Mouse (Mus musculus): ENCODE data around the gene Neu4. TPM values are rescaled to one million over a fixed set of nuclear protein-coding genes. Genes with fewer than 3 reads are reported as not detected.
"Not testable (repeated sequence)": the region's sequence is repeated elsewhere in the genome, so short reads cannot be mapped to it uniquely, and the experiment has no call there.

The Neu4 gene
- not detected in 2 replicates for polyA plus RNA-seq (2015; fragmentation: Nextera tagmentation; extraction: Ambion mirVana)

DNA sequence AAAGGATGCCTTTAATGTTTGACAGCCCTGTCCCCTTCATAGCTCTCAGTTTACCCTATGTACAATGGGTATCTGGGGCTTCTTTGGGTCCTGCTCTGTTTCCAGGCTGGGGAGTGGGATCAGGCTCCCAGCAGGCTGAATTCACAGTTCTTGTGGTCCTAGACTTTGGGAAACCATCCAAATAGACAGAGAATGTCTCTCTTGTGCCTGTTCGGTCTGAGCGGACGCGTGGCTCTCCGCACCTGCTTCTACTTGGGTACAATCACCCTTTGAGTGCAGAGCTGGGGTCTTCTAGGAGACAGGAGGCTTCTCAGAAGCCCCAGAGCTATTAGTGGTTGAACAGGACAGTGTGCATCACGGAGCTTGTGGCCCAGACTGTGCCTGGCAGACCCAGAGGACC is at the start of gene Neu4:
Neu4 (plus strand) TSS at position 301 of the 400 bp plus-strand sequence.
- Histone ChIP-seq H3K36me3 (no peaks in the 10 kb centered on the region), H3K4me1 (no peaks in the 10 kb centered on the region), H3K27me3 (no peaks in the 10 kb centered on the region), H3K27ac (replicated peaks) (no peak within 1 kb of the TSS), H3K9me3 (no peaks in the 10 kb centered on the region), H3K4me3 (no peak within 1 kb of the TSS), H3K4me2 (replicated peaks) (no peak within 1 kb of the TSS), H3K9ac (replicated peaks) (no peak within 1 kb of the TSS)
- ATAC-seq (replicated peaks) = no peak
- 85% methylated on average over 6 of the region's 6 CpGs for WGBS

DNA sequence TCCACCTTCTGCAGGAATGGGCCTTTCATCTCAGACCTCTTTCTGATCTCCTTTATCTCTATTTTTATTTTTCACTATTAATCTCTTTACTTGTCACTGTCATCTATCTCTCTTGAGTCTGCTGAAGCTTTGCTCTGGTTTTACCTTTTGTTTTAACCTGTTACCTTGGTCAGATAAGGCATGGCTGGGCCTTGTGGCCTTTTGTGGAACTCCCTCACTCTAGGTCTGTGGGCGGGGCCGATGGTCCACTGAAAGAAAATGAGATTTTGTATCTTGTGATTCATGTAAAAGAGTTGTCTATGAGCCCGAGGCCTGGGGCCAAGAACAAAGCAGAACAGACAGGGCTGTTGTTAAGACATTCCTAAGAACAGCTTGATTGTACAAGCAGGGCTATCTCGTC is 49.5 kb upstream of the Neu4 start:
- H3K4me3 ChIP-seq; H3K27me3 ChIP-seq; ATAC-seq (replicated peaks); H3K9me3 ChIP-seq; H3K36me3 ChIP-seq; H3K4me2 ChIP-seq (replicated peaks); H3K27ac ChIP-seq (replicated peaks); H3K9ac ChIP-seq (replicated peaks); H3K4me1 ChIP-seq: not testable (repeated sequence)
- no CpG with 5 or more reads among the region's 4 CpGs for WGBS

DNA sequence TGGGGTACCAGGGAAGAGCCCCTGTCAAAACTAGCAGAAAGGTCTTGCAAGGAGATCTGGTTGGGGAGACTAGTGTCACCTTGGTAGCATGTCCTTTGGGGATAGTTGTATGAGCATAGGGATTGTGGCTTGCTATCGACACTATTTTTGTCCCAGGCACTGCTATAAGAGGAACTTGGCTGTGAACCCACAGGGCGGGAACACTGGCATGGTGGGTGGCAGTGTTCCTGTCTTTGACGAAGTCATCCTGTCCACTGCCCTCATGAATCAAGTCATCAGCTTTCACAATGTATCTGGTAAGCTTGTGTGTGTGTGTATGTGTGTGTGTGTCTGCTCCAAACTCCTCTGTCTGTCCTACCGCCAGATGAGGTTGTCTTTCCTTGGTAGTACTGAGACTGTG is 44.5 kb upstream of the Neu4 start:
- H3K4me3 ChIP-seq; H3K9ac ChIP-seq (replicated peaks); H3K27ac ChIP-seq (replicated peaks); H3K4me2 ChIP-seq (replicated peaks); ATAC-seq (replicated peaks); H3K9me3 ChIP-seq; H3K4me1 ChIP-seq; H3K36me3 ChIP-seq; H3K27me3 ChIP-seq: not testable (repeated sequence)
- WGBS = 82% methylated on average over 2 of the region's 4 CpGs

DNA sequence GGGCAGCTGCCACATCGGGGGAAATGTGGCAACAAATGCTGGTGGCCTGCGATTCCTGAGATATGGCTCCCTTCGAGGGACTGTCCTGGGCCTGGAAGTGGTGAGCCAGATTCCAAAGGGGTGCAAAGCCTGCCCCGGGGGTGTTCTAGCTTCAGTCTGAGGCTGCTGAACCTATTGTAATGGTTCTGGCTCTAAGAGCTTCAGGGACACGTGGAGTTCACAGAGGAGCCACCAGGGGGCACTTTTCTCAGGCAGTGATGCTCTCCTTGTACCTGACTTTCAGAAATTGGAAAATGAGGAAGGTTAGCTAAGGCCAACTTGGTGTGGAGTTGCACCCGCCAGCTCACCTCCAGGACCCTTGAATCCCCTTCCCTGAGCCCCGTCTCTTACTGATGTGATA is 42.0 kb upstream of the Neu4 start:
- WGBS = no CpG with 5 or more reads among the region's 7 CpGs
- 0 out of 2 replicates have a peak, but pooled peaks have one; percentile 11 for ATAC-seq (replicated peaks)
- not testable (repeated sequence) for H3K4me2 ChIP-seq (replicated peaks); H3K27ac ChIP-seq (replicated peaks); H3K4me3 ChIP-seq; H3K9ac ChIP-seq (replicated peaks); H3K27me3 ChIP-seq; H3K4me1 ChIP-seq; H3K36me3 ChIP-seq; H3K9me3 ChIP-seq

DNA sequence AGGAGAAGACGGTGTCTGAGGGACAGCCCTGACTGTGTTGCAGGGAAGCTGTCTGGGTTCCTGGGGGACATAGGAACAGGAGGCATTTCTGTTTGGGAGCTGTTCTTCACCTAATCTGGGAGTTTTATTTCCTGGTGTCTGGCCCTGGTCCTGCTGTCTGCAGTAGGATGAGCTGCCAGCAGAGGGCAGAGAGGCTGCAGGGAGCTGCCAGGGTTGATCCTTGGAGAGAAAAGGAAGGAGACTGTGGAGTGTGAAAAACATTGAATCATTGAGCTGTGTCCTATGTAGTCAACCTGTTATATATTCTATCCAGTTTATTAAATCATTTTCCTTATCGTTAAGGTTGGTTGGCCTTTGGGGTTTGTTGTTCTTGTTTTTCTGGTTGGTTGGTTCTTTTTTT is 39.3 kb upstream of the Neu4 start:
- not testable (repeated sequence) for H3K9me3 ChIP-seq
- peak; percentile 45; the same call in 1 of the 2 replicates for ATAC-seq (replicated peaks)
- 71% methylated on average over 1 of the region's 2 CpGs for WGBS

DNA sequence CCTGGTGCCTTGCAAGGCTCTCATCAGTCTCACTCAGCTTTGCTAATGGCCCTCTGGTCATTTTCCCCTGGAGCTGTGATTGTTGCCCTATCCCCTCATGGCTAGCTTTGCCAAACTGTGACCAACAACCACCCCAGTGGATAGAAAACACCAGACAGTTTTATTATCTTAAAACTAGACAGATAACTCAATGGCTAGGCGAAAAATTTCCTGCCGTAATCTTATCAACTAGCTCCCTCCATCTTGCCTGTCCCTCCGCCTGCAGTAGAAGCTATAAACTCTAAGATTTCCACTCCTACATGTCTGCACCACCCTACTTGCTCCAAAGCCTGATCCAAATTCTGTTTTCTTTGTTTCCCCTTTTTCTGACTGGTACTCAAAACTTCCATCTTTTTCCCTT is 34.1 kb upstream of the Neu4 start:
- H3K9me3 ChIP-seq = no peaks in the 10 kb centered on the region
- 92% methylated on average over 3 of the region's 3 CpGs for WGBS
- H3K4me1 ChIP-seq = no peaks in the 10 kb centered on the region
- no peak overlapping the region for H3K27ac ChIP-seq (replicated peaks)
- H3K4me2 ChIP-seq (replicated peaks) = no peak overlapping the region
- no peak for ATAC-seq (replicated peaks)
- no peak overlapping the region for H3K9ac ChIP-seq (replicated peaks)
- no peaks in the 10 kb centered on the region for H3K36me3 ChIP-seq
- no peaks in the 10 kb centered on the region for H3K27me3 ChIP-seq
- H3K4me3 ChIP-seq = no peak overlapping the region

More for the DNA sequence above, 39.3 kb upstream of the Neu4 start:
- H3K27me3 ChIP-seq; H3K9ac ChIP-seq (replicated peaks); H3K36me3 ChIP-seq; H3K4me1 ChIP-seq; H3K4me2 ChIP-seq (replicated peaks); H3K4me3 ChIP-seq; H3K27ac ChIP-seq (replicated peaks): not testable (repeated sequence)

DNA sequence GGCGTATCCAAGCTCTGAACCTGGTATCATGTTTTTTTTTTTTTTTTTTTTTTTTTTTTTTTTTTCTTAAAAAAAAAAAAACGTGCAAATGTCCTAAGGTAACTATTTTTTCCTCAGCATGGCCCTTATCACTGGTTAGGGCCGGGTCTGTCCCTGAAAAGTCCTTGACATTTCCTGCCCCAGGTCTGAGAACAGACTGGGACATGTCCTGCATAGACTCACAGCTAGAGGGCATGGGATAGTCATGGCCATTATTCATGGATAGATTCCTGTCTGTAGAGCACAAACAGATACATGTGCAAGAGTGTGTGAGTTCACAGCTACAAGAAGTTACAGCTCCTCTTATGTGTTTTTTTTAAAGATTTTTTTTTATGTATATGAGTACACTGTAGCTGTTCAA is 31.5 kb upstream of the Neu4 start:
- Histone ChIP-seq H3K4me1 (no peaks in the 10 kb centered on the region), H3K36me3 (no peaks in the 10 kb centered on the region), H3K27ac (replicated peaks) (no peak overlapping the region), H3K9ac (replicated peaks) (no peak overlapping the region), H3K4me3 (no peak overlapping the region), H3K27me3 (no peaks in the 10 kb centered on the region), H3K4me2 (replicated peaks) (no peak overlapping the region), H3K9me3 (no peaks in the 10 kb centered on the region)
- 75% methylated on average over 3 of the region's 3 CpGs for WGBS
- ATAC-seq (replicated peaks) = no peak

DNA sequence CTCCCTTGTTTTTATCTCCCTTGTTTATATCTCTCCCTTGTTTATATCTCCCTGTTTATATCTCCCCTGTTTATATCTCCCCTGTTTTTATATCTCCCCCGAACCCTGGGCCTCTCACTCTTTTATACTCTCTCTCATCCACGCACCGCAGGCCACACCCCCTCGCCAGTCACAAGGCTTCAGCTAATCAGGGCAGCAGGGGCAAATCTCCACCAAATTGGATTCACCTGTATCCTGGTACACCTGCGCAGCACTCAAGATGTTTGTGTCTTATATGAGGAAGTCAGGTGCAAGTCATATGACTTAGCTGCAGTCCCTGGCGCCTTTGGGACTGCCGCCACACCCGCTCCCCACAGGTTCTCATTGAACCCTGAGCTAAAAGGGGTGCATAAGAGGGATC is 30.0 kb upstream of the Neu4 start, which contains the start of gene Gal3st2c:
Gal3st2c (plus strand) TSS at position 301 of the 400 bp plus-strand sequence.
- not testable (repeated sequence) for H3K36me3 ChIP-seq; H3K4me3 ChIP-seq; H3K27me3 ChIP-seq; H3K27ac ChIP-seq (replicated peaks); H3K4me1 ChIP-seq; H3K9me3 ChIP-seq; H3K9ac ChIP-seq (replicated peaks); ATAC-seq (replicated peaks); H3K4me2 ChIP-seq (replicated peaks)
- WGBS = 91% methylated on average over 8 of the region's 8 CpGs

DNA sequence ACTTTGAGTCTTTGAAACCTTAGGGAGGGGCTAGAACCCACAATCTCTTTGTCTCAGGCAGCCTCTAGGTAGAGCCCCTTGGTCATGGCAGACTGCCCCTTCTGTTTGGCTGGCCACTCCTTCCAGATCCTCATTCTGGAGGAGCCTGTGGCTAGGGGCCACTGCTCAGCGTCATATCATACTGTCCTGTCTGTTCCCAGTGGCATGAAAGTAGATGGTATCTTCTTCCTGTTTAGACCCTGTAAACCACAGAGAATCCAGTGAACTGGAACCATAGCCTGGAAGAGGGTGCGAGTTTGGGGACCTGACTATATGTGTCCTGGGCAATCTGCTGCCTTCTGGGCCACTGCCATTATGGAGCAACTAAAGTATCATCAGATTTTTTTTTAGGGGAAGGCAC is 29.2 kb upstream of the Neu4 start:
- H3K9ac ChIP-seq (replicated peaks); H3K27ac ChIP-seq (replicated peaks); H3K4me1 ChIP-seq; H3K36me3 ChIP-seq; H3K4me3 ChIP-seq; H3K4me2 ChIP-seq (replicated peaks); H3K9me3 ChIP-seq; H3K27me3 ChIP-seq; ATAC-seq (replicated peaks): not testable (repeated sequence)
- WGBS = 91% methylated on average over 2 of the region's 2 CpGs

DNA sequence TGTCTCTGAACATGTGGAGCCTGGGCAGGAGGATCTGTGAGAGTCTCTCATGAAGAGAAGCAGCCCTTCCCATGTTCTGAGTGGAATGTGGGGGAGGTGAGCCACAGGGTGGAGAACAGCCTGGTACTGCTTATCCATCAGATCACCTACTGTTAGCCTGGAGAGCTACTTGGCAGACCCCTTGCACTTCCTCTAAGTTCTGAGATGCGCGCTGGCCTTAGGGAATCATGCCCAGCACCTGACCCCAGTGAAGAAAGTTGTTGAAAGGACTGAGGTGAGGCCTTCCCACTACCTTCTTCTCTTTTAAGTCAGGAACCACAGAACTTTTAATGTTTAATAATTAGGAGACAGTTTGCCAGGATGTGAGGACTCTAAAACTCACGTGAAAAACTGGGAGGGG is 28.8 kb upstream of the Neu4 start:
- H3K36me3 ChIP-seq; H3K27ac ChIP-seq (replicated peaks); H3K4me2 ChIP-seq (replicated peaks); H3K9me3 ChIP-seq; ATAC-seq (replicated peaks); H3K4me3 ChIP-seq; H3K9ac ChIP-seq (replicated peaks); H3K4me1 ChIP-seq; H3K27me3 ChIP-seq: not testable (repeated sequence)
- 95% methylated on average over 3 of the region's 3 CpGs for WGBS

DNA sequence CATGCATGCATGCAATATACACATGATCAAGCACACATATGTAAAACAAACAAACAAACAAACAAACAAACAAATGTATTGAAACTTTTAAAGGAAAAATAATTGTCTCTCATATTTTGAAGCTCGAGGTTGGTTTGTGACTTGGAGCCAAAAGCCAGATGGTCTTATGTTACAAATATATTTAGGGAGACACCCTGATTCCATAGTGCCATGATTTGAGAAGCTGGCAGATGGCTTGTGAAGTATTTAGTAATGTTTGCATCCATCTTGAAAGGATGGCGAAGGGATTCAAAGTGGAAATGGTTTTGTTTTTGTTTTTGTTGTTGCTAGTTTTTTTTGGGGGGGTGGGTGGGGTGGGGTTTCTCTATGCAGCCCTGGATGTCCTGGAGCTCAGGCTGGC is 19.2 kb upstream of the Neu4 start:
- H3K9me3 ChIP-seq = no peaks in the 10 kb centered on the region
- H3K4me1 ChIP-seq = no peaks in the 10 kb centered on the region
- no peaks in the 10 kb centered on the region for H3K27me3 ChIP-seq
- H3K4me2 ChIP-seq (replicated peaks) = no peak overlapping the region
- no peak for ATAC-seq (replicated peaks)
- 62% methylated on average over 2 of the region's 2 CpGs for WGBS
- H3K36me3 ChIP-seq = no peaks in the 10 kb centered on the region
- no peak overlapping the region for H3K4me3 ChIP-seq
- H3K9ac ChIP-seq (replicated peaks) = no peak overlapping the region
- H3K27ac ChIP-seq (replicated peaks) = no peak overlapping the region

DNA sequence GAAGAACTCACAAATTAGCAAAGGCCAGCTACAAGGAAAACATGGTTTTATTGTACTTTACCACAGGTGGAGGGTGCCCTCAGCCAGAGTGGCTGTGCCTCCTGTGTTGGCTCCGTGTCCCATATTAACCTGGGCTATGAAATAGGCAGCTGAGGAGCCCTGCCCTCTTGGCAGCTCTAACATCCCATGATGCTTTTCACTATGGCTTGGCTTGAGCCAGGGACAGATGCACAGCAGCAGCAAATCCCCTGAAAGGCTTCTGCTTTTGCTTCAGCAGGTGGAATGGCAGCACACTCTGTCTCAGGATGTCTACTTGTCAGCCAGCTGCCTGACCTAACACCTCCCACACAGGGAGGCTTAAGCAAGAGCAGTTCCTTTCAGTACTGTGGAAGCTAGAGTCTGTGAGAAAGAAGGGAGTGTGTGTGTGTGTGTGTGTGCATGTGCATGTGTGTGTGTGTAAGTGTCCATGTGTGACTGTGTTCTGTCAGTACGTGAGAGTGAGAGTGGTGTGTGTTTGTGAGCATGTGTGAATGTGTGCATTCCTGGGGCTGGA is 14.2 kb upstream of the Neu4 start:
- not testable (repeated sequence) for H3K27me3 ChIP-seq; H3K4me1 ChIP-seq; H3K9me3 ChIP-seq; ATAC-seq (replicated peaks); H3K4me2 ChIP-seq (replicated peaks); H3K27ac ChIP-seq (replicated peaks); H3K36me3 ChIP-seq; H3K9ac ChIP-seq (replicated peaks); H3K4me3 ChIP-seq
- WGBS = 68% methylated on average over 2 of the region's 2 CpGs

DNA sequence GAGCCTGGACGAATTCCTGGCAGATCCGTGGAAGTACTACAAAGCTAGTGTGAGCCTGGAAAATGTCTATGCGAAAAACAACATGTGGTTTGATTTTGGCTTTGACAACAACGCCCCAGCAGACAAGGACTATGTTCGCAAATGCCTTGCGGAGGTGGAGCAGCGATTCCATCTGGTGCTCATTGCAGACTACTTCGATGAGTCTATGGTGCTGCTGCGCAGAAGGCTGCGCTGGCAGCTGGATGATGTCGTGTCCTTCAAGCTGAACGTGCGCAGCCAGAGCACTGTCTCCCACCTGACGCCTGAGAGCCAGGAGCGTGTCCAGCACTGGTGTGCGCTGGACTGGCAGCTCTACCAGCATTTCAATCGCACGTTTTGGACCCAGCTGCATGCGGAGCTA is 11.4 kb upstream of the Neu4 start:
- not testable (repeated sequence) for ATAC-seq (replicated peaks); H3K4me1 ChIP-seq; H3K4me2 ChIP-seq (replicated peaks); H3K4me3 ChIP-seq; H3K36me3 ChIP-seq; H3K27me3 ChIP-seq; H3K9ac ChIP-seq (replicated peaks); H3K9me3 ChIP-seq; H3K27ac ChIP-seq (replicated peaks)
- WGBS = 92% methylated on average over 16 of the region's 19 CpGs
